Mouse (Mus musculus) forebrain, embryonic 16.5 days (tissue): ENCODE data around the gene Pnpla8. TPM values are rescaled to one million over a fixed set of nuclear protein-coding genes. Genes with fewer than 3 reads are reported as not detected.
"Not testable (repeated sequence)": the region's sequence is repeated elsewhere in the genome, so short reads cannot be mapped to it uniquely, and the experiment has no call there.

Source experiments
- ATAC-seq: fragments of 200-750 bp; cut with Nextera tagmentation; 2 replicates; pipeline ENCODE4 v1.8.0; 2017; ENCODE audit warnings: mild to moderate bottlenecking, moderate library complexity
- H3K27ac ChIP-seq: fragments of 300-500 bp; sonication (generic); 2 replicates; pipeline ENCODE4 v1.5.1; 2014; ENCODE audit warnings: low read length, control low read depth
- H3K27me3 ChIP-seq: fragments of 300-500 bp; sonication (generic); replicated peaks from 2 replicates; pipeline ENCODE4 v1.6.1; 2014; ENCODE audit warnings: low read length; ENCODE audit not compliant: control insufficient read depth, insufficient read depth
- H3K36me3 ChIP-seq: fragments of 300-500 bp; sonication (generic); 2 replicates; pipeline ENCODE4 v1.6.1; 2014; ENCODE audit not compliant: control insufficient read depth, insufficient read depth
- H3K4me1 ChIP-seq: fragments of 300-500 bp; sonication (generic); replicated peaks from 2 replicates; pipeline ENCODE4 v1.6.1; 2014; ENCODE audit warnings: low read length; ENCODE audit not compliant: control insufficient read depth, insufficient read depth
- H3K4me2 ChIP-seq: fragments of 300-500 bp; sonication (generic); 2 replicates; pipeline ENCODE4 v1.6.1; 2014; ENCODE audit warnings: mild to moderate bottlenecking, low read length, control low read depth
- H3K4me3 ChIP-seq: fragments of 300-500 bp; sonication (generic); replicated peaks from 2 replicates; pipeline ENCODE4 v1.5.1; 2014; ENCODE audit warnings: mild to moderate bottlenecking, low read length, control low read depth
- H3K9ac ChIP-seq: fragments of 300-500 bp; sonication (generic); replicated peaks from 2 replicates; pipeline ENCODE4 v1.6.1; 2014; ENCODE audit warnings: low read depth, low read length, control low read depth
- H3K9me3 ChIP-seq: fragments of 300-500 bp; sonication (generic); 2 replicates; pipeline ENCODE4 v1.6.1; 2016; ENCODE audit warnings: low read length; ENCODE audit not compliant: control insufficient read depth
- WGBS: fragments of 180-500 bp; shearing (Covaris S2); extraction: QIAGEN DNeasy Blood & Tissue Kit; methylation state at CpG from one replicate; pipeline ENCODE4 v1.1.7; 2014; 5-methylcytosine and 5-hydroxymethylcytosine counted together
- polyA plus RNA-seq: library from polyadenylated mRNA; unstranded; fragments of >200 nt; fragmentation: Nextera tagmentation; extraction: Ambion mirVana; gene quantifications from 2 replicates; pipeline ENCODE4 v1.2.1, GENCODE M21; 2015

Gene Pnpla8
- polyA plus RNA-seq = 154 and 172 TPM in 2 replicates

DNA sequence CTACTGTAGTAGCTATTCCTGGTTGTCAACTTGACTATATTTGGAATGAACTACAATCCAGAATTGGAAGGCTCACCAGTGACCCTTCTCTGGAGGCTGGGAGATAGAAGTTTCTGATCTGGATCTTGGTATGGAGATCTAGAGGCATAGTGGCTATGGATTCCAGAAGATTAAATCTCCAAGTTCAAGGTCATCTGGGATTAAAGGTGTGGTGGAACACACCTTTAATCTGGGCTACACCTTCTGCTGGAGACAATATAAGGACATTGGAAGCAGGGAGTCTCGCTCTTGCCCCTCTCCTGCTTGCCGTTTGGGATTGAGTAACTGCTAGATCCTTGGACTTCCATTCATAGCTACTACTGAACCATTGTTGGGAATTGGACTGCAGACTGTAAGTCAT is at the start of gene Pnpla8:
Gene Pnpla8, plus strand, starts transcription at position 301 of the 400 bp plus-strand sequence.
- not testable (repeated sequence) for H3K27me3 ChIP-seq, H3K27ac ChIP-seq, H3K4me1 ChIP-seq, ATAC-seq, H3K36me3 ChIP-seq, H3K9me3 ChIP-seq
- WGBS = 93% methylated on average over 2 of the region's 2 CpGs
- H3K4me3 ChIP-seq = peak within 1 kb of the TSS; percentile 58
- H3K4me2 ChIP-seq = peak within 1 kb of the TSS; percentile 89
- peak within 1 kb of the TSS; percentile 73 for H3K9ac ChIP-seq

DNA sequence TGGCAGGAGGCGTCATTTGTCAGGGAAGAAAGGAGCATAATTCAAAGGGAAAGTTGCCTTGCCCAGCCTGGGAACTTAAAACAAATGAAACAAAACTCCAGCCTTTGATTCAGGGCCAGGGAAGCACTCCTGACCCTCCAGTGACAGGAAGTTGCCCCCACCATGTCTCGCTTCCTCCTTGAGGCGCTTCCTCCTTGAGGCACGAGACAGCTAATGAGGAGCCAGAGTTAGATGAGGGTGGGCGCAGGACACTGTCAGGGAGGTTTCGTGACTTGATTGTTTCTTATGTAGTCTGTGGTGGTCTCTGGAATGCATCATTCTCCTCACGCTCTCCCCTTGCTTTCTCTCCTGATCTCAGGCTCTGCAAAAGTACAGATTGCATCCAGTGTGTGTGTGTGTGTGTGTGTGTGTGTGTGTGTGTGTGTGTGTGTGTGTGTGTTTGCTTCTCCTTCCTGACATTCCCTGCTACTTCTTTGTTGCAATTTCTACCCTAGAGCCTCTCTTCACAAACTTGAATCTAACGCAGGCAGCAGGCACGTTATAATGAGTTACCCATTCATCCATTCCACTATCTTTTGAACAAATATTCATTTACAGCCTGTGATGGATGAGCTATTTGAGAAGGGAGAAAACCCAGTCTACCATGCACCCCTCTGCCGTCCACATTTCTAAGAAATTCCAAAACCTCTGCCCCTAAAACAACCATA is 44.7 kb upstream of the Pnpla8 start:
- peak overlapping the region; percentile 17; the same call in 1 of the 2 replicates for H3K4me2 ChIP-seq
- no peaks in the 10 kb centered on the region for H3K27me3 ChIP-seq
- H3K4me3 ChIP-seq = no peak overlapping the region
- H3K9me3 ChIP-seq = no peaks in the 10 kb centered on the region
- H3K36me3 ChIP-seq = no peaks in the 10 kb centered on the region
- ATAC-seq = peak; percentile 19
- 33% methylated on average over 10 of the region's 10 CpGs for WGBS
- H3K9ac ChIP-seq = 0 out of 2 replicates have a peak overlapping the region, but pooled peaks have one; percentile 26
- H3K4me1 ChIP-seq = peaks cover 20% of the 10 kb centered on the region
- H3K27ac ChIP-seq = peak overlapping the region; percentile 47; the same call in 1 of the 2 replicates

DNA sequence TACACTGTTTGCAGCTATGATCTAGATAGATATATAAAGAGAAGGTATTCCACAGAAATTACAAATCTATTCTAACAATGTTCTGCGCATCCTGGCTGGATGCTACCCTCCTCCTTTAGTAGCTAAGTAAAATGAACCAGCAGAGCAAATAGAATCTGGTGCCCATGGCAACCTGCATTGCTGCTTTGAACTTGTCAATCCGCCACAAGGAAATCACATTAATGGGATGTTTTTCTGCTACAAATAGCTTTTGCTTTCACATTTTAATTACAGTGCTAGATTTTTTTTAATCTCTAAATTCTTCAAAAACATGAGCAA is 44.2 kb upstream of the Pnpla8 start:
- H3K4me1 ChIP-seq = peaks cover 22% of the 10 kb centered on the region
- ATAC-seq = peak; percentile 56
- no peaks in the 10 kb centered on the region for H3K9me3 ChIP-seq
- H3K9ac ChIP-seq = no peak overlapping the region
- H3K27me3 ChIP-seq = no peaks in the 10 kb centered on the region
- no peaks in the 10 kb centered on the region for H3K36me3 ChIP-seq
- no peak overlapping the region for H3K4me3 ChIP-seq
- H3K27ac ChIP-seq = peak overlapping the region; percentile 47; the same call in 1 of the 2 replicates
- 19% methylated on average over 2 of the region's 2 CpGs for WGBS
- peak overlapping the region; percentile 17; the same call in 1 of the 2 replicates for H3K4me2 ChIP-seq

DNA sequence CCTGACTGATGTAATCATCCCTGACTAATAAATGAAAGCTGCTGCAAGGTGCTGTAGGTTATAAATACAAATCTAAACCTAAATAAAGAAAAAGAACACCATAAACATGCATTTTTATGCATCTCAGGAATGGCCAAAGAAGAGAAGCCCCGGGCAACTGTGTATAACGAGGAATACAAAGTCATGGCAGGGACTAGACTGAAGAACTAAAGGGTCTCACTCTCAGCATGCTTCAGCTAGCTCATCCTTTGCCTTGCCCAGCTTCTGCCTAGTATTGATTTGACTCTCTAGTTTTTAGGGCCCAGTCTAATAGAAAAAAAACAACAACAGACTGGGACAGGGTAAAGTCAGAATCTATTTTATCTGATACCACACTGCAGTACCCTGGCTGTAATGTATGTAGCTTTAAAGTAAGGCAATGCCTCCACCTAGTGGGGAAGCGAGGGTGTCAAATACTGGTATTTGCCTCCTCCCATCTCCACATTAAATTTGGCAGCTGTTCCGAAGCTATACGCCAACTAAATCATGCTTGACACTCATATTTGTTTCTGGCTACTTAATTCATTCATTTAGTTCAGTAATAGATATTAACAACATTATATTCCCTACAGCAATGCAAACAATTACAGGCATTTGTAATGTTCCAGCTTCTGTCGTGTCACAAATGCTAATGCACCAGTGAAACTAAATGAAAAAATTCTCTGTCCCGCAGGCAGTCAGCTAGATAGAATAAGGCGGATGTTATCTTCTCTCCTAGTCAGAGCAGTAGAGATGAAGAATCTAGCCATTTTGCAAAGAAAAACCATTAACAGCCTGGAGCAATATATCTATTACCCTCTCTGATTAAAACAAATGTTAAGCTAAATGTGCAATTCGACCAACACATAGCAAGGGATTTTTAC is 39.8 kb upstream of the Pnpla8 start:
- no peaks in the 10 kb centered on the region for H3K9me3 ChIP-seq
- no peak overlapping the region for H3K27ac ChIP-seq
- no peak overlapping the region for H3K4me3 ChIP-seq

DNA sequence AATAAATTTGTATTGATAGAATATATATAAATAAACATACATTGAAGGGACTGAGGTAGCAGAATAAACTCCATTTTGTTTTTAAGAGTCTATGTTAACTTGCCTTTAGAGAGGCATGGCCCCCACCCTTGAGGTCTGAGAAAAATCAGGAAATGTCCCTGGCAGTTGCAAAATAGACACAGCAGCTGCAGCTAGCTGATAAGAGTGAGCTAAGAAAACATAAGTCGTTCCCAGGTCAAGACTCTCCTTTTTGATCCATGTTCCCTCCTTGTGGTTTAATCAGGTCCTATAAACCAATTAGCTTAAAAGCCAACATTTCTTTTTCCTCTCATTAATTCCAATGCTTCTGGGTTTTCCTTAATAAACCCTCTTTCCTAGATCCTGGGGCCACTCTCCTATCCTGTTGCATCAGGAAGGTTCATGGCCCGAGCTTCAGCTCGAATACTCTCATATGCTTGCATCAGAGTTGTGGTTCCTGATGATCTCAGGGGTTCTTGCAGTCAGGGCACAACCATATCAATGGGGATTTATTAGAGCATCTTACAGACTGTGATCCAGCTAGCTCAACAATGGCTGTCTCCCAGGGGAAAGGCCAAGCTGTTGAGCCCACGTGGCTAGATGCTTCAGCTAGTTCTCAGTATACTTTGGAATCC is 23.2 kb upstream of the Pnpla8 start:
- H3K4me3 ChIP-seq = no peak overlapping the region
- H3K4me2 ChIP-seq = no peak overlapping the region
- no peak for ATAC-seq
- WGBS = 81% methylated on average over 4 of the region's 4 CpGs
- H3K27ac ChIP-seq = no peak overlapping the region
- H3K27me3 ChIP-seq = no peaks in the 10 kb centered on the region
- no peaks in the 10 kb centered on the region for H3K9me3 ChIP-seq
- no peaks in the 10 kb centered on the region for H3K4me1 ChIP-seq
- H3K9ac ChIP-seq = no peak overlapping the region
- no peaks in the 10 kb centered on the region for H3K36me3 ChIP-seq

More for the DNA sequence above, 39.8 kb upstream of the Pnpla8 start:
- Histone ChIP-seq H3K9ac (no peak overlapping the region), H3K36me3 (no peaks in the 10 kb centered on the region), H3K4me1 (peaks cover 14% of the 10 kb centered on the region), H3K4me2 (peak overlapping the region; percentile 20; the same call in 1 of the 2 replicates), H3K27me3 (no peaks in the 10 kb centered on the region)
- 43% methylated on average over 9 of the region's 9 CpGs for WGBS
- peak; percentile 93 for ATAC-seq

DNA sequence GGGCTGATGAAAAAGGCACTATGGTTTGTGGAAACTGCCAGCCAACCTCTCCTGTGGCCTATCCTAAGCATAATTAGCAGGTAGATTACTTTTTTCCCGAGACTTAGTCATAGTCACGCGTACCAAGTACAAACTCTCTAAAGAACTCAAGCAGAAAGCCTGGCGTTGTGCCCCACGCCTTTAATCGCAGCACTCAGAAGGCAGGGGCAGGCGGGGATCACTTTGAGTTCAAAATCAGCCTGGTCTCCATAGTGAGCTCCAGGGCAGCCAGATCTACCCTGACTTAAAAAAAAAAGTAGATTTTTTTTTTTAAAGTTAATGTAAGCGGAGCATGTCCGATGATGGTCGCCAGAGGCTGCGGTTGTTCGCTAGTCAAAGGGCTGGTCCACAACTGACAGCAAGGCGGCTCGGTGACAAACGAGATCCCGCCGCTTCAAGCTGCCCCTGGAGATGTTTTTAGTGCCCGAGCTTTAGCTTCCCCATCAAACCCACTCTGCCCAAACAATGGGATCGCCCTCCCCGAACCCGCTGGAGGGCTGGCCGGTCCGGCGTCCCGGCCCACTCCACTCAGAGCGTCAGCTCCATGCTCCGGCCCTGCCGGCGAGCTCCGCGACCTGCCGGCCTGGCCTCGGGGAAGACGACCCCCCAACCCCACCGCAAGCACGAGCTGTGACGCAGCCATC is 11.9 kb upstream of the Pnpla8 start:
- H3K27ac ChIP-seq = peak overlapping the region; percentile 85
- 0 out of 2 replicates have a peak, but pooled peaks cover 2% of the 10 kb centered on the region for H3K27me3 ChIP-seq
- H3K4me2 ChIP-seq = peak overlapping the region; percentile 79
- peak overlapping the region; percentile 87 for H3K9ac ChIP-seq
- H3K9me3 ChIP-seq = no peaks in the 10 kb centered on the region
- under 1% methylated on average over 37 of the region's 37 CpGs for WGBS
- H3K36me3 ChIP-seq = peaks cover 4% of the 10 kb centered on the region
- H3K4me1 ChIP-seq = peaks cover 8% of the 10 kb centered on the region
- H3K4me3 ChIP-seq = peak overlapping the region; percentile 93
- ATAC-seq = no peak

DNA sequence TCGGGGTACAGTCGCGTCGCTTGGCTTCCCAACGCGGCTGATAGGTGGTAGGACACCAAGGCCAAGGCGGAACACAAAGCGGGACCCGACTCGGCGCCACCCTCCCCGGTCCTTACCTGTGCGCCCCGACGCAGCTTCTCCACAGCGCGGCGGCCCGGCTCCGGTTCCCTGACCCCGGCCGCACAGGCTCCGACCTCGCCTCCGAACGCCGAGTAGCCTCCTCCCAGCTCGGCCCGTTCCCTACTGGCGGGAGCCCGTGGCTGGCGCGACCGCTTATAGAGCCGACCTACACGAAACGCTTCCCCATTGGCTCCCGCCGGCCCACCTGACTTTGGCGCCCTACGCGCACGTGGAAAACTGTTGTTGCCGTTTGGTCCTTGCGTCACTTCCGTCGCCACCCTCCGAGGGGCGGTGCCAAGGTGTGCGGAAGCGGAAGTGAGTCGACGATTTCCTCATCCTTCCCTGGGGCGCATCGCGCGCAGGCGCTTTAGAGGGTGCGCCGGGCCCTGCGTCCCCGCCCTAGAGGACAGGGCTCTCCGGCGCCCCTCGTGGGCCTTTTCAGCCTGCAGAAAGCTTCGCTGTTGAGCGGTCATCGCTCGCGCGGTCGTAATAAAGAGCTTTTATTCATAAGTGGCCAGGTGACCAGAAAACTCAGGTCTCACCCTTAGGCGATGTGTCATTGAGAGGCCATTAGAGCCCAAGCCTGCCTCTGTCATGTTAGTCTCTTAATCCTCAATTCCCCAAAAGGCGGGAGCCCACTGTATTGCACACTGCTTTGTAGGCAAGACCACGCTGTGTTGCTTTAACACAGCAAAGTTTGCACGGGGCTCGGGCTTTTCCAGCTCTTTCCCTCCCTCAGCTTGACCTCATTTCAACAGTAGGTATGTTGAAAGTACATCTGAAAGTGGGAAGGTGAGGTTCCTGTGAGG is 11.1 kb upstream of the Pnpla8 start, which contains the start of gene Dnajb9:
Gene Dnajb9, minus strand, starts transcription at position 503 of the 929 bp plus-strand sequence.
- ATAC-seq = peak; percentile 98
- Histone ChIP-seq H3K4me1 (peaks cover 8% of the 10 kb centered on the region), H3K4me3 (peak within 1 kb of the TSS; percentile 93), H3K27me3 (0 out of 2 replicates have a peak, but pooled peaks cover 2% of the 10 kb centered on the region), H3K9ac (peak within 1 kb of the TSS; percentile 87), H3K27ac (peak within 1 kb of the TSS; percentile 85), H3K9me3 (no peaks in the 10 kb centered on the region), H3K36me3 (peaks cover 4% of the 10 kb centered on the region), H3K4me2 (peak within 1 kb of the TSS; percentile 79)
- WGBS = under 1% methylated on average over 76 of the region's 77 CpGs

DNA sequence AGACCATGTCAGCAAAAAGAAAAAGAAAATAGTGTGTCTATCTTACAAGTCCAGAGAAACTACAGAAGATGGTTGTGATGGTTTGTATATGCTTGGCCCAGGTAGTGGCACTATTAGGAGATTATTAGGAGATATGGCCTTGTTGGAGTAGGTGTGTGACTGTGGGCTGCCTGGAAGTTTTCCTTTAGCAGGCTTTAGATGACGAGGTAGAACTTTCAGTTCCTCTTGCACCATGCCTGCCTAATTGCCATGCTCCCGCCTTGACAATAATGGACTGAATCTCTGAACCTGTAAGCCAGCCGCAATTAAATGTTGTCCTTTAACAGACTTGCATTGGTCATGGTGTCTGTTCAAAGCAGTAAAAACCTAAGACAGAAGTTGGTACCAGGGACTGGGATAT is 9.6 kb upstream of the Pnpla8 start:
- ATAC-seq = no peak
- no peak overlapping the region for H3K27ac ChIP-seq
- H3K4me3 ChIP-seq = no peak overlapping the region
- WGBS = 90% methylated on average over 3 of the region's 3 CpGs
- H3K36me3 ChIP-seq = no peaks in the 10 kb centered on the region
- H3K9ac ChIP-seq = no peak overlapping the region
- peaks cover 8% of the 10 kb centered on the region for H3K4me1 ChIP-seq
- no peaks in the 10 kb centered on the region for H3K9me3 ChIP-seq
- no peak overlapping the region for H3K4me2 ChIP-seq
- 0 out of 2 replicates have a peak, but pooled peaks cover 2% of the 10 kb centered on the region for H3K27me3 ChIP-seq
